Mouse (Mus musculus) kidney, adult 2 months (tissue): Measurements from ENCODE around the gene Fcrlb.

ENCODE experiments used
- CTCF ChIP-seq: fragments of 200-500 bp; conservative IDR thresholded peaks from 2 replicates; pipeline ENCODE4 v1.5.1; 2011; ENCODE audit warnings: low read depth, mild to moderate bottlenecking, control low read depth, low read length, moderate library complexity, mixed read lengths; ENCODE audit not compliant: insufficient read depth, insufficient read length
- POLR2A ChIP-seq: fragments of 200-500 bp; IDR thresholded peaks from one replicate; pipeline ENCODE4 v1.6.1; 2011; ENCODE audit warnings: low read depth, low read length, control low read depth

- TF ChIP-seq CTCF (no peak), POLR2A (no peak)
These were observed 21.1 kb downstream of the Fcrlb start for GRCm38 (mm10) chr1:170891646-170892045.
